Mouse (Mus musculus): ENCODE measurements around the gene Hyal4.

Gene Hyal4

GRCm38 (mm10) chr6:24748029-24748428, at the start of gene Hyal4:
Gene Hyal4 (plus strand): TSS chr6:24748329.
- no peak for DNase-seq (ENCODE audit: low read depth)

GRCm38 (mm10) chr6:24707090-24707489, 41.0 kb upstream of the Hyal4 start:
- no peak for DNase-seq (ENCODE audit: low read depth)

- no peak for DNase-seq (ENCODE audit: low read depth)
These were observed 40.6 kb upstream of the Hyal4 start for GRCm38 (mm10) chr6:24707499-24707898.

GRCm38 (mm10) chr6:24721317-24722099, 26.6 kb upstream of the Hyal4 start:
- DNase-seq (ENCODE audit: low read depth): peak; percentile 7

- no peak for DNase-seq (ENCODE audit: low read depth)
These were observed 20.0 kb upstream of the Hyal4 start for GRCm38 (mm10) chr6:24728130-24728529.

GRCm38 (mm10) chr6:24732945-24733344, 15.2 kb upstream of the Hyal4 start, which contains the start of gene Hyal6:
Gene Hyal6 (plus strand): TSS chr6:24733245.
- no peak for DNase-seq (ENCODE audit: low read depth)

GRCm38 (mm10) chr6:24734565-24734964, 13.6 kb upstream of the Hyal4 start:
- DNase-seq (ENCODE audit: low read depth): no peak

- no peak for DNase-seq (ENCODE audit: low read depth)
These were observed 11.2 kb downstream of the Hyal4 start for GRCm38 (mm10) chr6:24759281-24759680.

GRCm38 (mm10) chr6:24766261-24766660, 18.1 kb downstream of the Hyal4 start:
- no peak for DNase-seq (ENCODE audit: low read depth)

GRCm38 (mm10) chr6:24779182-24779581, 31.1 kb downstream of the Hyal4 start:
- no peak for DNase-seq (ENCODE audit: low read depth)

GRCm38 (mm10) chr6:24790888-24791287, 42.8 kb downstream of the Hyal4 start, which contains the start of gene Spam1:
Gene Spam1 (plus strand): TSS chr6:24791188.
- DNase-seq (ENCODE audit: low read depth): no peak

All from c-Kit-positive CD71-positive TER-119-negative erythroid progenitor cells, embryonic 14.5 days (primary cell).